Mouse (Mus musculus) gastrocnemius, adult 18-20 months (tissue): Measurements from ENCODE around the gene Gstm5. TPM values are rescaled to one million over a fixed set of nuclear protein-coding genes. Genes with fewer than 3 reads are reported as not detected.

Experiments used
- DNase-seq: peaks from one replicate; pipeline ENCODE4 v3.0.0; 2021; ENCODE audit warnings: low spot score
- total RNA-seq, 2 experiments: library from RNA; stranded (reverse); gene quantifications; 2 replicates each; pipeline ENCODE4 v1.2.3; 2021

Gene Gstm5
- total RNA-seq, 2 experiments from 2014 or later, result 86.9 to 93.2 TPM

- no peak for DNase-seq
These were observed 35.5 kb downstream of the Gstm5 start for GRCm38 (mm10) chr3:107931134-107931533.

DNA sequence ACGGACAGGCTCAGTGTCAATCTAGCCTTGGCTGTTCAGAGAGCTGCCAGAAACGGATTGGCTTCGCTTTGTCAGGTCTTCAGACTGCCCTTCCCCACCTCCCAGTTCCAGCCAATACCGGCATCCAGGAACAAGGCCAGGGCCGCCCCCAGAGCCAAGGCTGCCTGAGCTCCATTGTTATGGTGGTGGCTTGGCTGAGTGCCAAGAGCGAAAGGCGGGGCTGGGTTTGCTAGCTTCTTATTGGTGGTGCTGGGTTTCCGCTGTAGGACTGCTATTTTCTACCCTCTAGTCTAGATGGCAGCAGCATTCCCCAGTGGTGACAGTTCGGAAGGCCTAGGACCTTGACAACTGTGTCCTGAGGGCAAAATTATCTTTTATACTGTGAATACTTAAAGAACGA is 36.0 kb downstream of the Gstm5 start, which contains the start of gene Gstm7:
Gene Gstm7, minus strand, starts transcription at position 148 of the 400 bp plus-strand sequence.
- peak; percentile 96 for DNase-seq

DNA sequence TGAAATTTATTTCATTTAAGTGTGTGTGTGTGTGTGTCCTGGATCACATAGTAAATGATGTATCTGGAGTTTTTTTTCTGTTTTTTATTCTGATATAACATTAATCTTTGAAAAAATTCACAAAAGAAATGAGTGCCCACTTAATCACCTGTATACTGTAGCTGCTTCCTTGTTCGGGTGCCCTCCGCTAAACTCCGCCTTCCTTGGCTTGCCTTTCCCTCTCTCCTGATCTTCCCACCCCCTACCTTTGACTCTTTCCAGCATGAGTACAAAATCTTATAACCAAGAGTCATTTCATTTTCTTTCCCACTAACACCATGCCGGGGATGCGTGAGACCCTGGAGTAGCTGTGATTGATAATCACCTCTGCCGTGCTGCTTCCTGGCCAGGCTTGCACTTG is 36.5 kb downstream of the Gstm5 start:
- no peak for DNase-seq

DNA sequence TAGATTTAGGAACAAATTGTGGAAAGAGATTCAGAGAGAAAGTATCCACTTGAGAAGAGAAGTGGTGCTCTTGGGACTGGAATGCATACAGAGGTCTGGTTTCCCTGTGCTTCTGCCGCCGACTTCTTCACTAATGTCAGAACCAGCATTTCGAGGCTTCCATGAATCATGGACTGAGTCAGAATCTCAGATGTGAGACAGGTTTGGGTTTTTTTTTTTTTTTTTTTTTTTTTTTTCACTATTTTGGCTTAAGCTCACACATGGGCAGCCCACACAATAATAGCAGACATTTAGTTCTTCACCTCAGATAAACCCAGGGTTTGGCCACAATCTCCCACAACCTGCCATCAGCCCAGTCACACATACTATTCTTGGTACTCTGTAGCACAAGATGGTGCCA is 39.6 kb downstream of the Gstm5 start:
- no peak for DNase-seq

GRCm38 (mm10) chr3:107935888-107936287 is 40.3 kb downstream of the Gstm5 start:
- DNase-seq, result no peak

DNA sequence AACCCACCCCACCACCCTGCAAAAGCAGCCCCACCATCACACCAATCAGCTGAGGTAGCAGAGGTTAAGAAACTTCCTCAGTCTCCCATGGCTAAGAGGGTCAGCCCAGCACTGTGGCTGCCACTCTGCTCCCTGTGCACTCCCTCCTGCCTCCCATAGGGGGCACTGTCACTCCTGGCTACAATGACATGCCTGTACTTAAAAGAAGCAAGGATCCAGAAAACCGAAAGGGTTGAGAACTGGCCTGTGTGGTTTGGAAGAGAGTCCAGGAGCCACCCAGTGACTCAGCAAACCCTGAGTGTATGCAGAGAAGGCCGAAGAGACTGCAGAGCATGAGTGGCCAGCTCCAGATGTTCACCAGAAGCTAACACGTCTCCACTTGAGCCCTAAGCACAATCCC is 43.8 kb downstream of the Gstm5 start:
- DNase-seq, result peak; percentile 86

GRCm38 (mm10) chr3:107939830-107940229 is 44.2 kb downstream of the Gstm5 start:
- DNase-seq, result no peak

DNA sequence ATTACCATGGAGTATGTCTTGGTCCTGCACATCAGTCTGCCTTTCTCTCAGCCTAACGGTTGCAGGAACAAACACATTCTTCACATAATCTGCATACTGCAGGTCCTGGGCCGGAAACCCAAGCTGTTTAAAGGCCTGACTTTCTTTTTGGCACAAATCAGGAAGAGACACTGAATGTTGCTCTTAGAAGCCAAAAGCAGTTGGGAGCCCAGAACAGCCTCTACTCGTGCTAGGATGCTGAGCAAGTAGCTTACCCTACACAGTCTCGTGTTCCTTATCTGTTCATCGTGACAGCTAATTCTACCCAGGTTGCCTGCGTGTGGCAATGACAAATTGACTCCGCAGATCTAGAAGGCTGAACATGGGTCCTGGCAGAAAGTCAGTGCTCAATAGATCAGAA is 44.9 kb downstream of the Gstm5 start:
- no peak for DNase-seq

DNA sequence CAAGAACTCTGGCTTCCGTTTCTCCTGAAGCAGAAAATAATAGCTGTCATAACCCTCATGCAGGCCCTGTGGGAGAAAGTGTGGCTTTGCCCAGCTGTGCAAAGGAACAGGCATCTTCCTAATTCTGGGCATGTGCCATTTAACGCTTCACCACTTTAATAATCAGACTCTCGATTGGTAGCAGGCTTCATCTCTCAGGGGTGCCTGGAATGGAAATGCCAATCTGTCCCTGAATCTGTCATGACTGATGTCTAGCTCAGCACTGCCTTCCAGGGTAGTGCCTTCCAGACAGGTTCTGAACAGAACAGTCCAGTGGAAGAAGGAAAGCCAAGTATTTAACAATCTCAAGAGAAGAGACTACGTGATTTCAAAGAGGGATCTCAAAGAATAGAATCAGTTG is 45.6 kb downstream of the Gstm5 start:
- no peak for DNase-seq

DNA sequence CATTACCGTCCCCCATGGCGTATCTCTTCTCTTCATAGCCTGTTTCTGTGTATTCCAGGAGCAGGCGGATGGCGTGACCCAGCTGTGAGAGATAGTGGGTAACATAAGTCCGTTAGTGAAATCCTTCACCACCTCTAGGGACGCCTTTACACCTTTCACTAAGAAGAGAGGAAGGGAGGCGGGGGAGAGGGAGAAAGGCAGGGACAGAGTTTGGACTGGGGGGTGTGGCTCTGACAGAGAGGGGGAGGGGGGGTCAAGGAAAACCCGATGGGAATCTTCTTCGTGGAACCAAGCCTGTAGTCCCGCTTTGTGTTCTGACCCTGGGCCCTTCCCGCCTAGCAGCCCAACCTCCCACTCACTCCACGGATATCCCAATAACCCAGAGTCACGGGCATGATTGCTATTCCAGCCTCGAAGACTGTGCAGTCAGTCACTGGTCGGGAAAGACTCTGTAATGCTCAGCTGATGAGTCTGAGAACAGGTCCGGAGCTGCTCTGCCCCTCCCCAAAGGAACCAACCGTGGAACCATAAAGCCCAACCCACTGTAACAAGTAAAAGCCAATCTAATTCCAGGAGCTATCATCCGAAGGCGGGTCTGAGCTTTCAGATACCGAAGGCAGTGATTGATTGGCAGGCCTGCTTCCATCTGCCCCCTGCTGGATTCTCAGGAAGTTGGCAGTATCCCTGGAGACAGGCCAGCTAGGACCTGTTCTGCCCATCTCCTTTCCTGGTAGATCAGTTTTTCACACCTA is 47.8 kb downstream of the Gstm5 start, which contains the start of gene Gstm6:
Gene Gstm6, minus strand, starts transcription at position 511 of the 752 bp plus-strand sequence.
- DNase-seq, result peak; percentile 14

DNA sequence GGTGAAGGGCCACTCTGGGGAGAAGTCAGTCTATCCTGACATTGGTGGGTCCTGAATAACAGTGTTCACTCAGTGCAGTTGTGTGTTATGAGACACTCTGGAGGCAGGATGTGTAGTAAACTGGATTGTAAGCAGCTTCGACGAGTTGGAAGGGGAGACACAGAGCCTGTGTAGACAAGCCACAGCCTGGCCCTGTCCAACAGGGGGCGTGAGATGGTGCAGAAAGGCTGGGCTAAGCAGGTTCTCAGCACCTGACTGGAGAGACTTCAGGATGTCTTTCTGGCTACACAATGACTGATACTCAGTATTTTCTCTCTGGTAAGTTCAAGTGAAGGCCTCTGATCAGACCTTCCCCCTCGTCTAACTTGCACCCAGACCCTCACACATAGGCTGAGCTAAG is 50.1 kb downstream of the Gstm5 start:
- DNase-seq, result no peak

Other genes with a start within 250 kb of the Gstm5 start
- 10 to 100 TPM; 25.0 to 30.9 TPM for gene Ahcyl1, start 199.3 kb upstream of the Gstm5 start, total RNA-seq
- 1 to 10 TPM; 6.6 to 8.4 TPM for gene Csf1, start 135.4 kb upstream of the Gstm5 start, total RNA-seq
- gene Eps8l3, start 18.6 kb upstream of the Gstm5 start, total RNA-seq, result not detected
- gene Gstm7, start 36.0 kb downstream of the Gstm5 start, total RNA-seq, result 10 to 100 TPM; 12.8 to 14.7 TPM
- under 1 TPM; 0.45 to 0.46 TPM for gene Gstm6, start 47.9 kb downstream of the Gstm5 start, total RNA-seq
- gene Gstm3, start 73.5 kb downstream of the Gstm5 start, total RNA-seq, result not detected
- gene Gstm2, start 90.6 kb downstream of the Gstm5 start, total RNA-seq, result 100 to 1,000 TPM in 1 of 2 experiments, 10 to 100 TPM in 1; 95.2 to 129 TPM
- 100 to 1,000 TPM; 201 to 229 TPM for gene Gstm1, start 122.2 kb downstream of the Gstm5 start, total RNA-seq
- gene Gstm4, start 149.1 kb downstream of the Gstm5 start, total RNA-seq, result 10 to 100 TPM; 11.8 to 15.8 TPM
- 1 to 10 TPM; 3.6 TPM for gene Ampd2, start 190.8 kb downstream of the Gstm5 start, total RNA-seq
- gene Gnat2, start 197.0 kb downstream of the Gstm5 start, total RNA-seq, result under 1 TPM; 0.45 to 0.94 TPM